Mouse (Mus musculus): ENCODE measurements around the gene Uba1.
"Not testable (repeated sequence)": the region's sequence is repeated elsewhere in the genome, so short reads cannot be mapped to it uniquely, and the experiment has no call there.

The Uba1 gene

GRCm38 (mm10) chrX:20730048-20730447, 71.9 kb downstream of the Uba1 start:
- DNase-seq, result not testable (repeated sequence)

Measured in cerebellum, adult 9-10 months (tissue).